Mouse (Mus musculus): ENCODE measurements around the gene Acvrl1. TPM values are rescaled to one million over a fixed set of nuclear protein-coding genes. Genes with fewer than 3 reads are reported as not detected.

Gene Acvrl1
- polyA plus RNA-seq, 1 experiment = 28.9 TPM

- no peak for DNase-seq (ENCODE audit: low read depth in 1 of 2, low spot score in 2 of 2)
- Histone ChIP-seq H3K27me3 (ENCODE audit: control insufficient read depth, insufficient read depth, low read length) (peaks cover 1% of the 10 kb centered on the region; the same call in 1 of the 2 replicates), H3K4me1 (ENCODE audit: control insufficient read depth, insufficient read depth, insufficient read length) (no peaks in the 10 kb centered on the region), H3K27ac (ENCODE audit: insufficient read depth, low read length) (no peak overlapping the region), H3K4me3 (ENCODE audit: extremely low read depth, insufficient read depth, insufficient read length) (no peak overlapping the region), H3K36me3 (ENCODE audit: control insufficient read depth, insufficient read depth, low read length) (no peaks in the 10 kb centered on the region)
- WGBS = 76% methylated on average over 9 of the region's 9 CpGs
- TF ChIP-seq CTCF (IDR thresholded peaks at IDR 0.05; ENCODE audit: extremely low read depth, insufficient read depth, insufficient read length, insufficient replicate concordance) = no peak
Observed at GRCm38 (mm10) chr15:101086451-101086850, 41.9 kb upstream of the Acvrl1 start.

- Histone ChIP-seq H3K27me3 (ENCODE audit: control insufficient read depth, insufficient read depth, low read length) (0 out of 2 replicates have a peak, but pooled peaks cover 1% of the 10 kb centered on the region), H3K27ac (ENCODE audit: insufficient read depth, low read length) (no peak overlapping the region), H3K36me3 (ENCODE audit: control insufficient read depth, insufficient read depth, low read length) (no peaks in the 10 kb centered on the region), H3K4me3 (ENCODE audit: extremely low read depth, insufficient read depth, insufficient read length) (no peak overlapping the region), H3K4me1 (ENCODE audit: control insufficient read depth, insufficient read depth, insufficient read length) (no peaks in the 10 kb centered on the region)
- DNase-seq (ENCODE audit: low read depth in 1 of 2, low spot score in 2 of 2) = no peak
- 36% methylated on average over 3 of the region's 3 CpGs for WGBS
- TF ChIP-seq POLR2A (IDR thresholded peaks at IDR 0.05; ENCODE audit: low read depth, low read length) (no peak), CTCF (IDR thresholded peaks at IDR 0.05; ENCODE audit: extremely low read depth, insufficient read depth, insufficient read length, insufficient replicate concordance) (no peak)
Observed at GRCm38 (mm10) chr15:101086956-101087355, 41.4 kb upstream of the Acvrl1 start.

- H3K4me3 ChIP-seq (ENCODE audit: extremely low read depth, insufficient read depth, insufficient read length) = no peak overlapping the region
- H3K36me3 ChIP-seq (ENCODE audit: control insufficient read depth, insufficient read depth, low read length) = no peaks in the 10 kb centered on the region
- no peaks in the 10 kb centered on the region for H3K4me1 ChIP-seq (ENCODE audit: control insufficient read depth, insufficient read depth, insufficient read length)
- 85% methylated on average over 4 of the region's 4 CpGs for WGBS
- TF ChIP-seq POLR2A (IDR thresholded peaks at IDR 0.05; ENCODE audit: low read depth, low read length) = no peak
- TF ChIP-seq CTCF (IDR thresholded peaks at IDR 0.05; ENCODE audit: extremely low read depth, insufficient read depth, insufficient read length, insufficient replicate concordance) = no peak
- H3K27me3 ChIP-seq (ENCODE audit: control insufficient read depth, insufficient read depth, low read length) = no peaks in the 10 kb centered on the region
- no peak for DNase-seq (ENCODE audit: low read depth in 1 of 2, low spot score in 2 of 2)
- no peak overlapping the region for H3K27ac ChIP-seq (ENCODE audit: insufficient read depth, low read length)
Observed at GRCm38 (mm10) chr15:101088291-101088690, 40.0 kb upstream of the Acvrl1 start.

DNA sequence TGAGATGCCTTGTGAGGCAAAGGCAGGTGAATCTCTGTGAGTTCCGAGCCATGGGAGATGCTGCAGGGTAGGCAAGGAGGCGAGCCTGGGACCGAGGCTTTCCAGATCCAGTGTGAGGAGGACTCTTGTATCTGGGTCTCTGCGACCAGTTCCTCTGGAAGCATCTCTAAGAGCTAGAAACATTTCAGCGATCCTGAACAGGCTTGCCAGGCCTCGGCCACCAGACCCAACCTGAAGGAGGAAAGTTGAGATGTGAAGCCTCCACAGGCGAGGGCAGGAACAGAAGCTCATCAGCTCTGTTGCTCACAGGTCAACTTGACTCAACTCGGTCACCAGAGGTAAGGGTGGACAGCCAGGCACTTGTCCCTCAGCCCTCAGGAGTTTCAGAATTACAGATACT lies 36.8 kb upstream of the Acvrl1 start:
- no peaks in the 10 kb centered on the region for H3K4me1 ChIP-seq (ENCODE audit: control insufficient read depth, insufficient read depth, insufficient read length)
- H3K36me3 ChIP-seq (ENCODE audit: control insufficient read depth, insufficient read depth, low read length) = no peaks in the 10 kb centered on the region
- H3K27me3 ChIP-seq (ENCODE audit: control insufficient read depth, insufficient read depth, low read length) = no peaks in the 10 kb centered on the region
- 89% methylated on average over 8 of the region's 8 CpGs for WGBS
- no peak for TF ChIP-seq POLR2A (IDR thresholded peaks at IDR 0.05; ENCODE audit: low read depth, low read length)
- TF ChIP-seq CTCF (IDR thresholded peaks at IDR 0.05; ENCODE audit: extremely low read depth, insufficient read depth, insufficient read length, insufficient replicate concordance) = no peak
- no peak overlapping the region for H3K27ac ChIP-seq (ENCODE audit: insufficient read depth, low read length)
- DNase-seq (ENCODE audit: low read depth in 1 of 2, low spot score in 2 of 2) = no peak
- H3K4me3 ChIP-seq (ENCODE audit: extremely low read depth, insufficient read depth, insufficient read length) = no peak overlapping the region

DNA sequence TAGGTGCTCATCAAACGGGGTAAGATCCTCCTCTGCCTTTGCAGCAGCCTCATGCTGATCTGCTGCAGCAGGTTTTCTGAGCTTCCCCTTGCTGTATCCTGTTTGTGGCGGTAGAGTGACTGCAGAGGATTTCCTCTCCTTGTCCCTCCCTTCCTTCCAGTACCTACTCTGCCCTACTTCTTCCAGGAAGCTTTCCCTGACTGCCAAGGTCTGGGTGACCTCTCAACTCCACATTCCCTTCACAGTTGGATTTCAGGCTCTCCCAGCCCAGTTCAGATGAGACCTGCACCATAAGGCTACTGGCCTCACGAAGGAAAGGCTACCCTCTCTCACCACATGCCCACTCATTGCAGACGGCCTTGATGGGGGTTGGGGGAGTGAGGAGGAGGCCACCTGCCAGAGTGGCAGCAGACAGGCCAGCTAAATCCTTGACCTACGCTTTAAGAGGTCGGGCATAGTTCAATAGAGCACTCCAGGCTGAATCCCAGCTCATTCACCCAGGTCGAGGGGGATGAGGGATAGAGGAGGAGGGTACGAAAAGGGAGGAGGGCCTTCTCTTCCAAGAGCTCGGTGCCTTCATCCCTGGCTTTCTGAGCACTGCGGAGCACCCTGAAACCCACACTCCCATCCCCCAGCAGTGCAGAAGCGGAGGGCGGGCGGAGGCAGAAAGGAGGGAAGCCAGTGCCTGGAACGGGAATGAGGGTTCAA lies 36.0 kb upstream of the Acvrl1 start:
- H3K4me1 ChIP-seq (ENCODE audit: control insufficient read depth, insufficient read depth, insufficient read length) = no peaks in the 10 kb centered on the region
- TF ChIP-seq POLR2A (IDR thresholded peaks at IDR 0.05; ENCODE audit: low read depth, low read length) = no peak
- TF ChIP-seq CTCF (IDR thresholded peaks at IDR 0.05; ENCODE audit: extremely low read depth, insufficient read depth, insufficient read length, insufficient replicate concordance) = no peak
- WGBS = 63% methylated on average over 14 of the region's 14 CpGs
- no peaks in the 10 kb centered on the region for H3K36me3 ChIP-seq (ENCODE audit: control insufficient read depth, insufficient read depth, low read length)
- H3K27me3 ChIP-seq (ENCODE audit: control insufficient read depth, insufficient read depth, low read length) = no peaks in the 10 kb centered on the region
- no peak overlapping the region for H3K27ac ChIP-seq (ENCODE audit: insufficient read depth, low read length)
- no peak overlapping the region for H3K4me3 ChIP-seq (ENCODE audit: extremely low read depth, insufficient read depth, insufficient read length)
- DNase-seq (ENCODE audit: low read depth in 1 of 2, low spot score in 2 of 2) = no peak

DNA sequence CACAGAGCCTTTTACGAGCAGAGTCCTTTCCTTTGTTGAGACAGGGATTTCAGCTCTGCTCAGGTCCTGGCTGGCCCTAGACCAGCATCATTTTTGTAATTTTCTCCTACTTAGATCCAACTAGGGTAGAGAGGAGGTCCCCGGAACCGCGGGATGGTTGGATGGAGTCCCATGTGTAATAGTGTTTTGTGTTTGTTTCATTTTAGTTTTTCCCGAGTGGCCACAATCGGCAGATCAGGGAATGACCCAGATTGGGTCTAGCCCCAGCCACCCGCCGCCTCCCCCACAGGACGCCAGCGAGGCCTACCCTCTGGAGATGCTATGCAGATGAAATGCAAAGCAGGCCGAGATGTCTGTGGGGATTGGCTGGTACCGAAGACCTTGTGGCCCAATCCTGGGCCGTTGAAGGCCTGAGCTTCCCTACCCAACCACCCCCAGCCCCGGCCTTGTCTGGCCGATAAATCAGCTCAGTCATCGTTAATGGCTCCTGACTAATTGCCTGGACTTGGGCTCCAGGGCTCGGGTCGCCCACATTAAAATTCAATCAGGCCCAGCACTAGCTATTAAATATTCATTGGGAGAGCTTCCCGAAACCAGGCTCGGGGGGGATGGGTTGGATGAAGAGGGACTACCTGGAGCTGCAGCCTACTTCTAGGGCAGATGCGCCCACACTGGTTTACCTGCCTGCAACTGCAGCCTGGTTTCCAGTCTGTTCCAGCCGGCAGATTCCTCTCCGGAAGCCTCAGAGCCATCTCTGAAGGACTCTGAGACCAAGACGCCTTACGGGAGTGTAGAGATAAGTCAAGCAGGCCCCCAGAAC lies 35.3 kb upstream of the Acvrl1 start:
- TF ChIP-seq CTCF (IDR thresholded peaks at IDR 0.05; ENCODE audit: extremely low read depth, insufficient read depth, insufficient read length, insufficient replicate concordance) (no peak), POLR2A (IDR thresholded peaks at IDR 0.05; ENCODE audit: low read depth, low read length) (no peak)
- no peaks in the 10 kb centered on the region for H3K36me3 ChIP-seq (ENCODE audit: control insufficient read depth, insufficient read depth, low read length)
- H3K27ac ChIP-seq (ENCODE audit: insufficient read depth, low read length) = no peak overlapping the region
- H3K4me3 ChIP-seq (ENCODE audit: extremely low read depth, insufficient read depth, insufficient read length) = no peak overlapping the region
- H3K4me1 ChIP-seq (ENCODE audit: control insufficient read depth, insufficient read depth, insufficient read length) = no peaks in the 10 kb centered on the region
- DNase-seq (ENCODE audit: low read depth in 1 of 2, low spot score in 2 of 2) = no peak
- H3K27me3 ChIP-seq (ENCODE audit: control insufficient read depth, insufficient read depth, low read length) = 0 out of 2 replicates have a peak, but pooled peaks cover 1% of the 10 kb centered on the region
- WGBS = 87% methylated on average over 25 of the region's 25 CpGs

All from spleen, adult 2 months (tissue).